Mouse (Mus musculus) induced T-regulatory cell, adult 2 months (primary cell): Measurements from ENCODE around the gene Relch.

Experiments used
- DNase-seq: peaks from one replicate; pipeline ENCODE4 v3.0.0-alpha.2; 2012; ENCODE audit warnings: low read depth

Relch gene

DNA sequence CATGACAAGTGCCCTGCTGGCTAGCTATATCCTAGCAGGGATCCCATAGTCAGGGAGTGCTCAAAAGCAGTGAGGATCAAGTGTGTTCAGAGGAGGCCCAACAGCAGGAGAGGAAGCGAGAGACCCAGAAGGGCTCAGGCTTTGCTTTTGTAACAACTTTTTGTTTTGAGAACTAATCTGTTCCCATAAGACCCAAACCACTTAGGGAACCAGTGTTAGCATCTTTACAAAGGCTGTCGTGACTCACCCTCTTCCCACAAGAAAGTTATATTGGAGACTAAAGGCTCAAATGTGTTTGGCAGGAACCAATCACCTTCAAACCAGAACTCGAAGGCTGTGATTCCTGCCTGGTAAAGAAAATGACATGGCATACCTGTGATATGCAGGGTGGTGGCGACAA is 132.0 kb downstream of the Relch start:
- DNase-seq = no peak

DNA sequence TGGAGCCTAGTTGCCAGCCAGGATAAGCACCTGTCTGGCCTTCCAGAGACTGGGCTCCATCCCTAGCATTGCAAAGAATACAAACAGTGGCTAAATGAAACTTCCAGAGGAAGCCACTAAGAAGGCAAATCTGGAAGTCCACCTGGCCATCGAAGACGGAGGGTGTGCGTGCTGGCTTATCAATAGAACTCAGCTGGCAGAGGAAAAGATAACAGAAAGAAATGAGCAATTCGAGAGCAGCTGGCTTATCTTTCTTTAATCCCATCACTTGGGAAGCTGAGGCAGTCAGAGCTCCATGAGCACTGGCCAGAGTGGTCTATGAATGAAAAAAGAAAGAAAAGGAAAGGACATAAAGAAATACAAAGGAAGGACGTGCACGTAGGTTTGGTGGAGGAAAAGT is 136.9 kb downstream of the Relch start:
- DNase-seq = no peak

DNA sequence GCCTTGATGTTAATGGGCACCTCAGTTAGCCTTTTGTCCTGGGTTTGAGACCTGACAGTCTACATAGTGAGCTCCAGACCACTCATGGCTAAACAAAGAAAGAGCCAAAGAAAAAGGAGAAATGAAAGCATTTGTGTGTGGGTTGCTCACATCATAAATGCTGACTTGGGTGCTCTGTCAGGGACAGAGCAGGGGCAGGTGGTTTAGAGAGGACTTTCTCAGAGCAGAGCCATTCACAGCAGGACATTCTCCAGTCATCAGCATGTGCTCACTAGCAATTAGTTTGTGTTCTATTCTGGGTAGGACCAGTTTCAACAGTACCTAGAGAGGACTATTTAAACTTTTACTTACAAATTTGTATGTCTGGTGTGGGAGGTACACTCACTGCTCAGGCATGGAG is 137.6 kb downstream of the Relch start:
- no peak for DNase-seq

DNA sequence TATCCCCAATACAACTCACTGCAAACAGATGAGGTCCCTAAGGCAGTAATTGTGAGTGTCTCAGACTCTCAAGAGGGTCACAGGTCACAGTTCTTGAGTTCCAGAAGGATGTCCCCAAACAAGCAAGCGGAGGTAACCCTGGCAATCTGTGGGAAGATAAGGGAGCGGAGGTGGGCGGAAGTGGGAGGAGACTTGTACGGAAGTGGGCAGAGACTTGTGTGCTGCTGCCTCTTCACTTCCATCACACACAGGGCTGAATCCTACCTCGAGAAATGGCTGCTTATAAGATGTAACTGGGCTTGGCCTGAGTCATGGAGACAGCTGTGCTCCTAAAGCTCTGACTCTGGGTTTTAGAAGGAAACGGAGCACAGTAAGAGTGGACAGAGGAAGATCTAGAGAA is 139.3 kb downstream of the Relch start:
- DNase-seq = peak; percentile 52

DNA sequence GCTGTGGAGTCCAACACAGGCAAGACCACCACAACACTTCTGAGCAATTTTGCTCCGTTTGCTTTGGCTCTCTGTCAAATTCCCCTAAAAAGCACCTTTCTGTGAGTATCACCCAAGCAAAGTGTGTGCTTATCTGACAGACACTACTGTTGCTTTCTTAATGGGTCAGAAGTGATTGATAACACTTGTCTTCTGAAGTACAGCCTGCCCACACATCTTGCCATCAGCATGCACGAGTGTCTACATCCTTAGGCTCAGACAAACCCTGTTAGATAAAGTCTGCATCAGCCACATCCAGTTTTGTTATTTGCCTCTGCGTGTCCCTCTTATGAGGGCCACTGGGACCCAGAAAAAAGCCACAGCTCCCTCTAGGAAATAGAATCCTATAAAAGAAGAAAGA is 140.6 kb downstream of the Relch start:
- no peak for DNase-seq
